Mouse (Mus musculus): ENCODE data around the gene Ppa1. TPM values are rescaled to one million over a fixed set of nuclear protein-coding genes. Genes with fewer than 3 reads are reported as not detected.
"Not testable (repeated sequence)": the region's sequence is repeated elsewhere in the genome, so short reads cannot be mapped to it uniquely, and the experiment has no call there.

Gene Ppa1
- 11.3 and 11.5 TPM in 2 replicates for polyA plus RNA-seq (2012; rRNA removed)

GRCm38 (mm10) chr10:61647790-61648736 lies at the start of gene Ppa1:
Gene Ppa1, plus strand, starts transcription at chr10:61648552.
- H3K4me3 ChIP-seq (ENCODE audit: control insufficient read depth, low read depth, low read length): peak within 1 kb of the TSS; percentile 94
- TF ChIP-seq CTCF (IDR thresholded peaks at IDR 0.05; ENCODE audit: control insufficient read depth, insufficient read depth, insufficient replicate concordance, low read depth, low read length) (no peak), POLR2A (IDR thresholded peaks at IDR 0.05; ENCODE audit: control insufficient read depth, low read depth, low read length) (peak; percentile 89)
- H3K27ac ChIP-seq (ENCODE audit: control insufficient read depth, insufficient read depth, low read depth, low read length): peak within 1 kb of the TSS; percentile 78
- no peaks in the 10 kb centered on the region for H3K27me3 ChIP-seq (ENCODE audit: control insufficient read depth, insufficient read depth, low read length)
- no peaks in the 10 kb centered on the region for H3K36me3 ChIP-seq (ENCODE audit: control insufficient read depth, insufficient read depth, low read length)
- peaks cover 13% of the 10 kb centered on the region for H3K4me1 ChIP-seq (ENCODE audit: control insufficient read depth, insufficient read depth, low read length)

DNA sequence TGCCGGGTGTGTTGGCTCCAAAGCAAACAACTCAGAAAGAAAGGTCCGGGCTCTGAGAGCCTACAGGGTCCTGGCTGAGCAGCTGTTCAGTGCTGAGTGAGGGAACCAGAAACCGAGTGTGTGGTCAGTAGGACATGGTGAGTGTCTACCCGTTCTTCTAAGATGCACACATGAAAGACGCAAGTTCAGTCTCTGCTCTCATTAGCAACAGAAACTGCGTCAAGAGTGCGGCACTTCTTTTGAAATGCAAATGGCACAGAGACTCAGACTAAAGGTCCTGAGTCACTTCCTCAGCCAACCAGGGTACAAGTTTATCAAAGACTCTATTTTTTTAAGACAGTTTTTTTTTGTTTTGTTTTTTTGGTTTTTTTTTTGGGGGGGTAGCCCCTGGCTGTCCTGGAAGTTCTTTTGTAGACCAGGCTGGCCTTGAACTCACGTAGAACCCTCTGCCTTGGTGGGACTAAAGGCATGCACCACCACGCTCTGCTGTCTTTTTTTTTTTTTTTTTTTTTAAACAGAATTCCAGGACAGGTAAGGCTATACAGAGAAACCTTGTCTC lies 48.7 kb upstream of the Ppa1 start:
- no peak for TF ChIP-seq POLR2A (IDR thresholded peaks at IDR 0.05; ENCODE audit: control insufficient read depth, low read depth, low read length)
- no peak for TF ChIP-seq CTCF (IDR thresholded peaks at IDR 0.05; ENCODE audit: control insufficient read depth, insufficient read depth, insufficient replicate concordance, low read depth, low read length)
- Histone ChIP-seq H3K36me3 (ENCODE audit: control insufficient read depth, insufficient read depth, low read length) (no peaks in the 10 kb centered on the region), H3K27me3 (ENCODE audit: control insufficient read depth, insufficient read depth, low read length) (no peaks in the 10 kb centered on the region), H3K4me1 (ENCODE audit: control insufficient read depth, insufficient read depth, low read length) (peaks cover 6% of the 10 kb centered on the region), H3K4me3 (ENCODE audit: control insufficient read depth, low read depth, low read length) (no peak overlapping the region), H3K27ac (ENCODE audit: control insufficient read depth, insufficient read depth, low read depth, low read length) (no peak overlapping the region)

- Histone ChIP-seq H3K27ac (ENCODE audit: control insufficient read depth, insufficient read depth, low read depth, low read length) (no peak overlapping the region), H3K27me3 (ENCODE audit: control insufficient read depth, insufficient read depth, low read length) (no peaks in the 10 kb centered on the region), H3K4me1 (ENCODE audit: control insufficient read depth, insufficient read depth, low read length) (peaks cover 3% of the 10 kb centered on the region), H3K36me3 (ENCODE audit: control insufficient read depth, insufficient read depth, low read length) (no peaks in the 10 kb centered on the region), H3K4me3 (ENCODE audit: control insufficient read depth, low read depth, low read length) (no peak overlapping the region)
- TF ChIP-seq POLR2A (IDR thresholded peaks at IDR 0.05; ENCODE audit: control insufficient read depth, low read depth, low read length) (no peak), CTCF (IDR thresholded peaks at IDR 0.05; ENCODE audit: control insufficient read depth, insufficient read depth, insufficient replicate concordance, low read depth, low read length) (peak; percentile 46; the same call in 1 of the 2 replicates)
Observed at GRCm38 (mm10) chr10:61602283-61603033, 45.9 kb upstream of the Ppa1 start.

DNA sequence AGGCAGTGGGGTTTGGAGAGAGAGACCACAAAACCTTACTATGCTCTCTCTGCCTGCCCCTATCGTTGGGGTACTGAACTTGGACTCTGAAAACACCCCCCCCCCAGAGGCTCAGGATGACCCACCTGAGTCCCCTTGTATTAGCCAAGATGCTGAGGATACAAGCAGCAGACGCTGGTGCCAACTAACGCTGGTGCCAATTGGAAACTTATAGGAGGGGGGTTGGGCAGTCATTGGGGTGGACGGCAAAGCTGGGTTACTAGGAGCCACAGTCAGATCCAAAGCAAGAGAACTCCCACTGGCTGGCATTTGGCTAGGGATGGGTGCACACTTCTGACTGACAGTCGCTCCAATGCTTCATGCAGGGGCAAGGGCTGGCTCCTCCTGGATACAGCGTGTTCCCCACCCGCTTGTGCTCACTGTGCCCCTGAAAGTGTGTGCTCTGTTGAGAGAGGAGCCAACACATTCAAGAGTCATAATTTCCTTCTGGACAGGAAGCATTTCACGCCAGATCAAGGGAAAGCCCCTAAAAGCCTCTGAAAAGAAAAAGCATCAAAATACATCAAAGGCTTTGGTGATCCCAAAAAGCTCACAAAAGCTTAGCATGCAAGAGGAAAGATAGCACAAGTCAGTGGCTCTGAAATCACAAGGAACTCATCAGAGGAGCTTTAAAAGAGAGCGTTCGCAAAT lies 43.8 kb upstream of the Ppa1 start:
- TF ChIP-seq POLR2A (IDR thresholded peaks at IDR 0.05; ENCODE audit: control insufficient read depth, low read depth, low read length): no peak
- no peak for TF ChIP-seq CTCF (IDR thresholded peaks at IDR 0.05; ENCODE audit: control insufficient read depth, insufficient read depth, insufficient replicate concordance, low read depth, low read length)
- Histone ChIP-seq H3K27ac (ENCODE audit: control insufficient read depth, insufficient read depth, low read depth, low read length) (no peak overlapping the region), H3K36me3 (ENCODE audit: control insufficient read depth, insufficient read depth, low read length) (no peaks in the 10 kb centered on the region), H3K27me3 (ENCODE audit: control insufficient read depth, insufficient read depth, low read length) (no peaks in the 10 kb centered on the region), H3K4me3 (ENCODE audit: control insufficient read depth, low read depth, low read length) (no peak overlapping the region), H3K4me1 (ENCODE audit: control insufficient read depth, insufficient read depth, low read length) (peaks cover 3% of the 10 kb centered on the region)

DNA sequence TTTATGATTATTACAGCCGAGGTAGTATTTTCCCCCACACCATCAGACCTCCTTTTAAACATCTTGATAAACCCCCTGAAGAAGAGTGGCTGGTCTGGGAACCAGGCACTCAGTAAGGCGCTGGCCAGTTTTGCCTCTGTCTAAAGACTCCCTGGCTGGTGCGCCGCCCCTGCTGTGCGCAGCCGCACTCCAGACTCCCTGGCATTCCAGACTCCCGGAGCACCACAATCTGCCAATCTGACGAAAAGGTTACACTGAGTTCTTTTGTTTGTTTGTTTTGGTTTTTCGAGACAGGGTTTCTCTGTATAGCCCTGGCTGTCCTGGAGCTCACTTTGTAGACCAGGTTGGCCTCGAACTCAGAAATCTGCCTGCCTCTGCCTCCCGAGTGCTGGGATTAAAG lies 43.0 kb upstream of the Ppa1 start:
- not testable (repeated sequence) for H3K4me1 ChIP-seq (ENCODE audit: control insufficient read depth, insufficient read depth, low read length); H3K4me3 ChIP-seq (ENCODE audit: control insufficient read depth, low read depth, low read length); H3K27me3 ChIP-seq (ENCODE audit: control insufficient read depth, insufficient read depth, low read length); H3K27ac ChIP-seq (ENCODE audit: control insufficient read depth, insufficient read depth, low read depth, low read length); H3K36me3 ChIP-seq (ENCODE audit: control insufficient read depth, insufficient read depth, low read length)

DNA sequence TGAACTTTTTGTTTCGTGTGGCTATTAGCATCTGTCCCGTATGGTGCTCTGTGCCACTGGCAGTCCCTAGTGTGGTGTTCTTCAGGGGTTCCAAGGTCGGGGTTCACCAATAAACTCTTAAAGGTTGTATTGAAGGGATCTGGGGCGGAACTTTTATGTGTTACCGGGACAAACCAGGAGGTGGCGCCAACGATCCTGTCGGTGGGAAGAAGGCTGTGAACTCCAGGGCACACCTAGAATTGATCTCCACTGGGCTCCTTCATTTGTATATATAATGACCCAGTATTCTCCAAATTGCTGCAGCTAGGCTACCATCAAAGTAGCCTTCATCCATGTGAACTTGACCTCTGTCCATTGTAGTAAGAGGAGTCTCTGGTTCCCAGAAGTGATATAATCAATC lies 42.5 kb upstream of the Ppa1 start:
- Histone ChIP-seq H3K4me1 (ENCODE audit: control insufficient read depth, insufficient read depth, low read length) (peaks cover 5% of the 10 kb centered on the region), H3K27me3 (ENCODE audit: control insufficient read depth, insufficient read depth, low read length) (no peaks in the 10 kb centered on the region), H3K4me3 (ENCODE audit: control insufficient read depth, low read depth, low read length) (no peak overlapping the region), H3K27ac (ENCODE audit: control insufficient read depth, insufficient read depth, low read depth, low read length) (no peak overlapping the region), H3K36me3 (ENCODE audit: control insufficient read depth, insufficient read depth, low read length) (no peaks in the 10 kb centered on the region)
- TF ChIP-seq CTCF (IDR thresholded peaks at IDR 0.05; ENCODE audit: control insufficient read depth, insufficient read depth, insufficient replicate concordance, low read depth, low read length) (peak; percentile 62; the same call in 1 of the 2 replicates), POLR2A (IDR thresholded peaks at IDR 0.05; ENCODE audit: control insufficient read depth, low read depth, low read length) (no peak)

Data from testis, adult 2 months (tissue).